Mouse (Mus musculus) cortical plate, adult 2 months (tissue): Measurements from ENCODE around the gene Fosl1.

Experiments
- CTCF ChIP-seq: fragments of 200-500 bp; IDR thresholded peaks from 2 replicates; pipeline ENCODE4 v1.5.1; 2011; ENCODE audit warnings: mild to moderate bottlenecking, control low read depth, low read length; ENCODE audit not compliant: insufficient read depth; ENCODE audit errors: extremely low read depth
- POLR2A ChIP-seq: fragments of 200-500 bp; IDR thresholded peaks from 2 replicates; pipeline ENCODE4 v1.6.1; 2011; ENCODE audit warnings: mild to moderate bottlenecking, low read length, control low read depth; ENCODE audit not compliant: insufficient read depth; ENCODE audit errors: extremely low read depth

DNA sequence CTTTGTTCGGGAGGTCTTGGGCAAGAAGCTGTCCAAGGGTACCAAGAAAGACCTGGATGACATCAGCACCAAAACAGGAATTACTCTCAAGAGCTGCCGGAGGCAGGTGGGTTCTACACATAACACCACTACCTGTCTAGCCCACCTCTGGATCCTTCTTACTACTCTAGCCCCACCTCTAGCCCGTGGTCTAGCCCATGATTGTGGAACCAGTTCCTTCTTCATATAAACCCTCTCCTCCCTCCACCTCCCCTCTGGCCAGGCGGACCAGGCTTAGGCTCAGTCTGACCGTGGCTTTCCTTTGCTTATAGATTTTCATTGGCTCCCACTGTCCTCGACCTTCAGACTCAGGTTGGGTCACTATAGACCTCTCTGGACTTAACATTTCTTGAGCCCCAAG is 14.1 kb downstream of the Fosl1 start:
- TF ChIP-seq CTCF (no peak), POLR2A (no peak)
